Mouse (Mus musculus) spleen, adult 2 months (tissue): Measurements from ENCODE around the gene Selenok. TPM values are rescaled to one million over a fixed set of nuclear protein-coding genes. Genes with fewer than 3 reads are reported as not detected.
A peak's percentile ranks its signal among the peaks of the same experiment; 100 is the strongest.

Source experiments
- DNase-seq, 2 experiments: peaks; one replicate each; pipeline versions ENCODE4 v3.0.0 to v3.0.0-alpha.2; 2012 to 2021; ENCODE audit warnings: low spot score in 2 of 2, low read depth in 1 of 2
- H3K27ac ChIP-seq: fragments of 200-500 bp; 2 replicates; pipeline ENCODE4 v1.5.1; 2012; ENCODE audit warnings: low read length, inconsistent platforms; ENCODE audit not compliant: insufficient read depth
- H3K27me3 ChIP-seq: fragments of 200-500 bp; 2 replicates; pipeline ENCODE4 v1.6.1; 2012; ENCODE audit warnings: mild to moderate bottlenecking, moderate library complexity, low read length, inconsistent platforms; ENCODE audit not compliant: control insufficient read depth, insufficient read depth
- H3K36me3 ChIP-seq: fragments of 200-500 bp; 2 replicates; pipeline ENCODE4 v1.6.1; 2012; ENCODE audit warnings: mild to moderate bottlenecking, low read length, inconsistent platforms; ENCODE audit not compliant: control insufficient read depth, insufficient read depth
- H3K4me1 ChIP-seq: fragments of 200-500 bp; 2 replicates; pipeline ENCODE4 v1.6.1; 2011; ENCODE audit warnings: inconsistent platforms; ENCODE audit not compliant: control insufficient read depth, insufficient read depth, insufficient read length
- H3K4me3 ChIP-seq: fragments of 200-500 bp; 2 replicates; pipeline ENCODE4 v1.5.1; 2011; ENCODE audit warnings: mild to moderate bottlenecking, inconsistent platforms; ENCODE audit not compliant: insufficient read depth, insufficient read length; ENCODE audit errors: extremely low read depth
- CTCF ChIP-seq: fragments of 200-500 bp; IDR thresholded peaks from 2 replicates; pipeline ENCODE4 v1.5.1; 2011; ENCODE audit warnings: mild to moderate bottlenecking, inconsistent platforms; ENCODE audit not compliant: insufficient read depth, insufficient read length, insufficient replicate concordance; ENCODE audit errors: extremely low read depth
- POLR2A ChIP-seq: fragments of 200-500 bp; IDR thresholded peaks from 2 replicates; pipeline ENCODE4 v1.6.1; 2011; ENCODE audit warnings: low read depth, low read length, inconsistent platforms
- WGBS: fragments of 180-500 bp; shearing (Covaris S2); methylation state at CpG from one replicate; pipeline ENCODE4 v1.1.7; 2018; 5-methylcytosine and 5-hydroxymethylcytosine counted together
- polyA plus RNA-seq: library from polyadenylated mRNA; depleted of rRNA; stranded (reverse); fragments of >200 nt; gene quantifications from 2 replicates; pipeline ENCODE4 v1.2.3, GENCODE M21; 2012; rRNA removed

Gene Selenok
- polyA plus RNA-seq, 1 experiment = 13.0 TPM

DNA sequence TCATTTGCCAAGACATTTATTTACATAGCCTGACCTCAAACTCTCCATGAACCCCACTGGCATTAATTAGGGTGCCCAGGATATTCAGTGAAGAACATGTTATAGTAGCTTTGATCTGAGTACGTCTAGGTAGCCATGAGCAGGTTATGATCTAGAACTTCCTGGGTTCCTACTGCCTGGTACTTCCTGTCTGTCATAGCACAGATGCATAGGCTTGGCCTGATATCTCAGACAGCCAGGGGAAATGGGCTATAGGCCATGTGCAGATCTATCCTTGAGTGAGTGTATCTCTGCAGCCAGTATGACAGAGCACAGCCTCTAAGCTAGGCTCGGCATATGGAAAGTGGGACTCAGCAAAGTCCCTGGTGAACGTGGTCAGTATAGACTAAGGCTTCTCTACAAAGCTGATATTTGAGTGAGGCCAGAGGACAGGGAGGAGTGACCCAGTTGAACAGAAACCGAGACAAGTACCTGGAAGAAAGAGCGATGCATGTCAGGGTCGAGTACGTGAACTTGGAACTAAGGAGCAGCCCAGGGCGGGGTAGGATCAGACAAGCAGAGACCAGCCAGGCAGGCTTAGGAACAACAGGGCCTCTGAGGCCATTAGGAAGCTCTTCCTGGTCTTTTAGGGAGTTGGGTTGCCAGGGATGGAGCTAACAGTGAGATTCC lies 49.8 kb downstream of the Selenok start:
- TF ChIP-seq POLR2A (no peak), CTCF (no peak)
- no peak overlapping the region for H3K4me3 ChIP-seq
- no peaks in the 10 kb centered on the region for H3K27me3 ChIP-seq
- H3K36me3 ChIP-seq = no peaks in the 10 kb centered on the region
- H3K27ac ChIP-seq = no peak overlapping the region
- H3K4me1 ChIP-seq = peaks cover 9% of the 10 kb centered on the region; the same call in 1 of the 2 replicates
- DNase-seq = no peak
- 90% methylated on average over 8 of the region's 8 CpGs for WGBS

DNA sequence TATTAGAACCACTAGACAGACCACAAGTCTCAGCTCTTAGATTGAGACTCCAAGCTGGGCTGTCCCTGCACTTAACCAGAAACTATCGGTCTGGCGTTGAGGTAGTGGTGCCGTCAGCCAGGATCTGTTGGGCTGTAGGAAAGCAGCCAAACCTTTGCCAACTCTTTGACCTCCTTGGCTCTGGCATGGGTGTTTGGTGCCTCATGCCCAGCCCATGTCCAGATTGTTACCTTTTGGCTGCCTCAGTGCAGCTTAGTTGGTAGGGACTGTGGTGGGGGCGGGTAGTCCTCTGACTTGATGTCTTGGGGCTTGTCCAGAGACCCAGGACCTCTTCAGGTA lies 50.3 kb downstream of the Selenok start:
- TF ChIP-seq CTCF (no peak), POLR2A (no peak)
- 97% methylated on average over 4 of the region's 4 CpGs for WGBS
- no peaks in the 10 kb centered on the region for H3K36me3 ChIP-seq
- no peaks in the 10 kb centered on the region for H3K27me3 ChIP-seq
- H3K4me1 ChIP-seq = peaks cover 9% of the 10 kb centered on the region; the same call in 1 of the 2 replicates
- no peak overlapping the region for H3K4me3 ChIP-seq
- DNase-seq = no peak
- H3K27ac ChIP-seq = no peak overlapping the region

DNA sequence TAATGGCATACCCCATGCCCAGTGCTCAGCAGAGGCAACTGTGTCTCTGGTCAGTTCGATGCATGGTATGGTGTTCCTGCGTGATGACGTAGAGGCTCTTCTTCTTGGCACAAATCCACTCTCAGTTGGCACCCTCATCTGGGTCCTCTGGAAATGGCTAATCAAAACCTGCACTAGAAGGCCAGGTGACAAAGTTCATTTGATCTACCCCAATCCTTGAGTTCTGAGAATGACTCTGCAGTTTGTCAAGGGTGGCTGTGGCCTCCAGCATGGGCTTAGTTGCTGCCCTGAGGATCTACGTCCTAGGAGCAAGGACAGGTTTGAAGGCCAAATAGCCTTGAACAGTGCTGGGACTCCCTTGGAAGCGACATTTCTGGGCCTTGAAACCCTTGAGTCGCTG lies 50.7 kb downstream of the Selenok start:
- TF ChIP-seq POLR2A (no peak), CTCF (no peak)
- no peak overlapping the region for H3K4me3 ChIP-seq
- H3K4me1 ChIP-seq = peaks cover 9% of the 10 kb centered on the region; the same call in 1 of the 2 replicates
- no peak for DNase-seq
- no peaks in the 10 kb centered on the region for H3K36me3 ChIP-seq
- 91% methylated on average over 6 of the region's 6 CpGs for WGBS
- no peak overlapping the region for H3K27ac ChIP-seq
- no peaks in the 10 kb centered on the region for H3K27me3 ChIP-seq

DNA sequence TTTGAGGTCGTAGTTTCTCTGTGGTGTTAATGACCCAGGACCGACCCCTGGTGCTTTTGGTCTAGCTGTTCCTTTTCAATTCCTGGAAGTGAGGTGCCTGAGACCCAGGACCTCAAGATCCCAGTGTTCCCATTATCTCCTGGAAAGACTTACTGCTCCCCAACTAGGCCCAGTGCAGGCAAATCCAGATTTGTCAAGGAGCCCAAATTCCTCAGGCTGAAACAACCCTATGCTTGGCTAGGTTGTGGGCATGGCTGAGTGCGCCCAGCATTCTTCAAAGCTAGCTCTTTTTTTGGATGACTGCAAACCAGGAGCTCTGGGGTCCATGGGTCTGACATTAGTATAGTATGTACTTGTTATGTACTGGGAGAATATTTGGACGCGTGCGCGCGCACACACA lies 51.3 kb downstream of the Selenok start:
- Histone ChIP-seq H3K36me3 (no peaks in the 10 kb centered on the region), H3K27ac (no peak overlapping the region), H3K4me1 (peaks cover 7% of the 10 kb centered on the region; the same call in 1 of the 2 replicates), H3K4me3 (no peak overlapping the region), H3K27me3 (no peaks in the 10 kb centered on the region)
- 87% methylated on average over 8 of the region's 8 CpGs for WGBS
- no peak for DNase-seq
- TF ChIP-seq CTCF (no peak), POLR2A (no peak)

DNA sequence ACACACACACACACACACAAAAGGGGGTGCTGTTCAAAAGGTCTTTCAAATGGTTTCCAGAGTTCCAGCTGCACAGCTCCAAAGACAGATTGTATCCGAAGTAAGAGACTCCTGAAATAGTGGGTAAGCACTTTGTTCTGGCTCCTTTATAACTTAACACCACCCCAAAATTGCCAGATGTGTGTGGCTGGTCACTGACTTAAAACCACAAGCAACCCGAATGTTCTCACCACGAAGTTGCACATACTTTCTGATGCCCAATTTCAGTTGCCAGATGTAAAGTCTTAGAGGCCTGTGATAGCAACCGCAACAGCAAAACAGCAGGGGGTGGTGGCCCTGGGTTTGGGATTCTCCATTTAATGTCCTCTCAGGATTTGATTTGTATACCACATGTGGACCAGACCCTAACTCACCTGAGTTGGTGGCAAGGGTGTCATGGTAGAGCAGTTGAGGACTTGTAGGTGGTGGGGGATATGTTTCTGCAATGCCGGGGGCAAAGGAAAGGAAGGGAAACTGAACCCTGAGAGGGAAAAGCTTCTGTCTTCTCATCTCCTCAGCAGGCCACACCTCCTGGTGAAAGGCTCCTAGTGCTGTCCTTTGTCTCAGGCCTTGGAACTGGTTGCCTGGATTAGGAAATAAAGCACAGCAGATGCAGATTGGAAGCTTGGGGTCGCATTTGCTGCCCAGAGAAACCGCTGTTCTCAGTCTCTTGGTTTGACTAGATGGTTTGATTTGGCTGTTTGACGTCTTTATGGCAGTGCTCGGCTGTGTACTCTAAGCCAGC lies 51.9 kb downstream of the Selenok start:
- no peak for DNase-seq
- H3K27ac ChIP-seq = no peak overlapping the region

DNA sequence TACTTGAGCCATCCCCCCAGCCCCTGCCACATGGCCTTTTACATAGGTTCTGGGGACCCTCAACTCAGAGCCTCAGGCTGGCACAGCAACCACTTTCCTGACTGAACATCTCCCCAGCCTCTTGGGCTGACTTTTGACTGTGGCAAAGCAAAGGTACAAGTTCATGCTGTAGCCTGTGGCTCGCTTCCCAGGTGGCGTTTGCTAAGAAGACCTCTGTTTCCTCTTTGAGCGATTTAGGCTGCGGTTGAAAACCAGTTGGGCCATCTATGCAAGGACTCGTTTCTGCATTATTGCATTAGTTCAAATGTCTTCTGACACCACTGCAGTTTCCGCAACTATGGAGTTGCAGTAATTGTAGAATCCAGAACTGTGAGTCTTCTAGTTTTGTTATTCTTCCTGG lies 54.4 kb downstream of the Selenok start:
- Histone ChIP-seq H3K4me1 (no peaks in the 10 kb centered on the region), H3K4me3 (no peak overlapping the region), H3K27ac (no peak overlapping the region), H3K27me3 (no peaks in the 10 kb centered on the region), H3K36me3 (no peaks in the 10 kb centered on the region)
- no peak for TF ChIP-seq CTCF
- TF ChIP-seq POLR2A = no peak
- WGBS = 31% methylated on average over 6 of the region's 6 CpGs
- DNase-seq = no peak

More for the DNA sequence above, 51.9 kb downstream of the Selenok start:
- no peak for TF ChIP-seq CTCF
- no peak for TF ChIP-seq POLR2A
- Histone ChIP-seq H3K4me1 (peaks cover under 1% of the 10 kb centered on the region; the same call in 1 of the 2 replicates), H3K27me3 (no peaks in the 10 kb centered on the region), H3K36me3 (no peaks in the 10 kb centered on the region), H3K4me3 (no peak overlapping the region)
- WGBS = 50% methylated on average over 9 of the region's 9 CpGs

DNA sequence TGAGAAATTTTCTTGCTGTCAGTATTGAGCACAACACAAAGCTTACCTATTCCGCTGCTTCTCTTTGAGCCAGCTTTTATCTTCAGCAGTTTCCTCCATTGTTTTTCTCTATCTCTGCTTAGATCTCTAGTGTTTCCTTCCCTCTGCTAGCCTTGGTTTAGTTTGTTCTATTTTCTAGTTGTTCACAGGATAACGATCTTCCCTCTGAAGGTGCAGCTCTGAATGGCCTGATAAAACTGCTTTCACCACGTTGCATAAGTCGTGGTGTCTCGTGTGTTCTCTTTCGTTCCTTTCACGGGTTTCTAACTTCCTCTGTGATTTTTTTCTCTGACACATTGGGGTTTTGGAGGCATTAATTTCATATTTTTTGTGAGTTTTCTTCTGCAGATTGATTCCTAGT lies 56.3 kb downstream of the Selenok start:
- 9% methylated on average over 7 of the region's 7 CpGs for WGBS
- DNase-seq = peak in 1 of 2 experiments; percentile 9
- no peak for TF ChIP-seq CTCF
- TF ChIP-seq POLR2A = no peak
- Histone ChIP-seq H3K27me3 (no peaks in the 10 kb centered on the region), H3K4me3 (no peak overlapping the region), H3K4me1 (no peaks in the 10 kb centered on the region), H3K27ac (no peak overlapping the region), H3K36me3 (no peaks in the 10 kb centered on the region)

Other genes with a start within 250 kb of the Selenok start
- gene Cacna2d3, start 246.4 kb upstream of the Selenok start, polyA plus RNA-seq = 0.06 and 0.19 TPM in 2 replicates
- gene Actr8, start 10.0 kb downstream of the Selenok start, polyA plus RNA-seq = 12.2 and 14.1 TPM in 2 replicates
- gene Il17rb, start 40.6 kb downstream of the Selenok start, polyA plus RNA-seq = 0.76 and 1.9 TPM in 2 replicates
- gene Chdh, start 40.7 kb downstream of the Selenok start, polyA plus RNA-seq = 2.5 TPM in 2 replicates